Mouse (Mus musculus) bone marrow macrophage, adult 2 months (primary cell): ENCODE measurements around the gene Sh3d19.

Experiments used
- CTCF ChIP-seq: IDR thresholded peaks from 2 replicates; pipeline ENCODE4 v1.5.1; 2012; ENCODE audit warnings: low read depth, mild to moderate bottlenecking, low read length, moderate library complexity
- POLR2A ChIP-seq: IDR thresholded peaks from 2 replicates; pipeline ENCODE4 v1.6.1; 2012; ENCODE audit warnings: mild to moderate bottlenecking, low read depth, low read length, borderline replicate concordance

GRCm38 (mm10) chr3:86004751-86005150, 33.8 kb downstream of the Sh3d19 start:
- no peak for TF ChIP-seq CTCF
- no peak for TF ChIP-seq POLR2A
